Mouse (Mus musculus): Measurements from ENCODE around the gene Flnc.
"Not testable (repeated sequence)": the region's sequence is repeated elsewhere in the genome, so short reads cannot be mapped to it uniquely, and the experiment has no call there.

The Flnc gene

DNA sequence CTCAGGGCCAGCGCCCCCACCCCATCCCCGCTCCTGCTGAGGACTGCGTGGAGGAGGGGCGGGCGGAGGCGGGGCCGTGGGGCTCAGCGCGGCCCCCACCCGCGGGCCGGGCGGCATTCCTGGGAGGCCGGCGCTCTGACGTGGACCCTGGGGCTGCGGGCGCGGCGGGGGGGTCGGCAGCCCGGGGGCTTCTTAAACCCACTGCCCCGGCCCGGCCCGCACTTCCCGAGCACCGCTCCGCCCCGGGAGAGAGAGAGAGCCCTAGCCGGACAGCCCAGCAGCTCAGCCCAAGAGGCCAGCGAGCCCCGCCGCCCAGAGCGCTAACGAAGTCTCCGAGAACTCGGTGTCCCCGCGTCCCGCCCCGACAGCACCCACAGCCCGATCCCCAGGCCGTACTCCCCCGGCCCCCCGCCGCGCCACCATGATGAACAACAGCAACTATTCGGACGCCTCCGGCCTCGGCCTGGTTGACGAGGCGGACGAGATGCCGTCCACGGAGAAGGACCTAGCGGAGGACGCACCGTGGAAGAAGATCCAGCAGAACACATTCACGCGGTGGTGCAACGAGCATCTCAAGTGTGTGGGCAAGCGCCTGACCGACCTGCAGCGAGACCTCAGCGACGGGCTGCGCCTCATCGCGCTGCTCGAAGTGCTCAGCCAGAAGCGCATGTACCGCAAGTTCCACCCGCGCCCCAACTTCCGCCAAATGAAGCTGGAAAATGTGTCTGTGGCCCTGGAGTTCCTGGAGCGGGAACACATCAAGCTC lies at the start of gene Flnc:
TSS of gene Flnc (plus strand) at position 219 of the 766 bp plus-strand sequence.
- peak; percentile 88 for DNase-seq (ENCODE audit: low read depth)

DNA sequence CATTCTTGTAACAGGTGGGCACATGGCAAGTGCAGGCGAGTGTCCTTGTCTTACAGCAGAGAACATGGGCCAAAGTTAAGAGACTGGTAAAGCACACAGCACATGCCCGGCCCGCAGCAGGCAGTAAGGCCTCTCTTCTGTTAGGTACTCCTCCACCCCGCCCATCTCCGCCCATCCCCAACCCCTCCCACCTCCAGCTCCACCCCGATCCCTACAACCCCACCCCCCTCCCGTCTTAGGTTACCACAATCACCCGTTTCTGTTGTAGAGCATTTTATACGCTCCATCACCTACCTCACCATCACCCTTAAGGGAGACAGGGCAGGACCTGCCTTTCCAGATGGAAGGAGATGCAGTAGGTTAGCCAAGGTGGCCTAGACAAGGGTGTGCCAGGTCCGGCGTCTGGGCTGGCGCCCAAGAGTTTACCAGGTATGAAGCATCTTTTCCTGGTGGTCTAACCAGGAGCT lies 45.0 kb upstream of the Flnc start, which contains the start of gene Opn1sw:
TSS of gene Opn1sw (minus strand) at position 417 of the 467 bp plus-strand sequence.
- peak; percentile 91 for DNase-seq (ENCODE audit: low read depth)

DNA sequence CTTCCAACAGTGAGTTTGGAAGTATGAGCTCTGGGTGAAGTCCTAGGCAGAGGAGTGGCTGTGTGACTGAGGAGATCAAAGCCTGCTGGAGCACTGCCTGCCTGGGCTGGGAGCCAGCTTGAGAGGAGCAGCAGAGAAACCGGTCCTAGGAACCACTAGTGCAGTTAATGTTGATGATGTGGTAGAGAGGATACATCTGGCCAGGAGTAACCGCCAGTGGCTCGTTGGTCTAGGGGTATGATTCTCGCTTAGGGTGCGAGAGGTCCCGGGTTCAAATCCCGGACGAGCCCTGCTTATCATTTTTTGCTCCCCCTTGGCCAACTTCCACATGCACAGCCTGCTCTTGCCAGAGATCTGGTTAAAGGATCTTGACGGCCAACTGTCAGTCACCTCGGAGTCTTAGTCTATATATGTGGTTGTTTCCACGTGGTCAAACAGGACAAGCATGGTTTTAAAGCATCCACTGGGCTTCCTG lies 44.4 kb upstream of the Flnc start:
- peak; percentile 97 for DNase-seq (ENCODE audit: low read depth)

DNA sequence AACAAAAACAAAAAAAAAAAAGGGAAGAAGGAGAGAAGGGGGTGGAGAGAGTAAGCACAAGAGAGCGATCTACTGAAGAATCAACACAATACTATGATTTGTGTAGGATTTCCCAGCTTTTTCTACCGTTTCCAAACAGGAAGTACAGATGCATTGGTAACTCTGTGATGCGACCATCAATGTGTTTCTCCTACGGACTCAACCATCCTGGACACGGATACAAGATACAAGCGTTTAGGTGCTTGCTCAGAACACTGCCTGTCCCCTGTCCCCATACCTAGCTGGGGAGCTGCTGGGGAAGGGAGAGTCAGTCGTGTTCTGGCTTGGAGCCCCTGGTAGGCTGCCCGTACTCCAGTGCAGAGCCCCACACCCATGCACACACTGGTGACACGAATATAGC lies 43.6 kb upstream of the Flnc start:
- no peak for DNase-seq (ENCODE audit: low read depth)

DNA sequence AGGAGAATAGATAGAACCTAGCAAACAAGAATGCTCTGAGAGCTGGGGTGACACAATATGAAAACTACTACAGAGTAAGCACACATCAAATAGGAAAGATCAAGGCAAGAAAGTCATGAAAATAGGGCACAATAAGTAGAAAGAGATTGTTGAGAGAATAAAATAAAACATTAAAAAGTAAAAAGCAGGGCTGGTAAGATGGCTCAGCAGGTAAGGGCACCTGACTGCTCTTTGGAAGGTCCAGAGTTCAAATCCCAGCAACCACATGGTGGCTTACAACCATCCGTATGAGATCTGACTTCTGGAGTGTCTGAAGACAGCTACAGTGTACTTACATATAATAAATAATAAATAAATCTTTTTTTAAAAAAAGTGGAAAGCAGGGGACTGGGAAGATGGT lies 42.6 kb upstream of the Flnc start:
- not testable (repeated sequence) for DNase-seq (ENCODE audit: low read depth)

DNA sequence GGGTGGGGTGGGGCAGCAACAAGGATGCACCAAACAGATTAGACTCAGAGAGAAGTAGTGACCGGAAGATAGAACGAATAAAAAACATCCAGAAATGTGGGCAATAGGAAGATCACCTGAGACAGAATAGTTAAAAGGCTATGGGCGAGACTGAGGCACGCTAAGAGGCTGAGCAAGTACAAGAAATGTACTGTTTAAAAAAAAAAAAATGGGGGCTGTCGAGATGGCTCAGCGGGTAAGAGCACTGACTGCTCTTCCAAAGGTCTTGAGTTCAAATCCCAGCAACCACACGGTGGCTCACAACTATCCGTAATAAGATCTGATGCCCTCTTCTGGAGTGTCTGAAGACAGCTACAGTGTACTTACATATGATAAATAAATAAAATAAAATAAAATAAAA lies 41.8 kb upstream of the Flnc start:
- not testable (repeated sequence) for DNase-seq (ENCODE audit: low read depth)

DNA sequence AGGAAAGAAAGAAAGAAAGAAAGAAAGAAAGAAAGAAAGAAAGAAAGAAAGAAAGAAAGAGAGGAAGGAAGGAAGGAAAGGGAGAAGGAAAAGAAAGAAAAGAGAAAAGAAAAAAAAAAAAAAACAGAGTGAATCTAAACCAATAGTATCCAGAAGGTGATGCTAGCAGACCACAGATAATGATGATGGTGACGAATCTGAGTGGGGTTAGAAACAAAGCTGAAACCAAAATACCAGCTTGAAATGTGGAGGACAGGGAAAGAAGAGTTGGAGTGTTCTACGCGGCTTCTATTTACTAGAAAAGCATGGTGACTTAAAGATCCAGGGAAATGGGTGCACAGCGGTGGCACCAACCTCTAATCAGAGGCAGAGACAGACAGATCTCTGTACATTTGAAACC lies 41.3 kb upstream of the Flnc start:
- DNase-seq (ENCODE audit: low read depth): peak; percentile 69

DNA sequence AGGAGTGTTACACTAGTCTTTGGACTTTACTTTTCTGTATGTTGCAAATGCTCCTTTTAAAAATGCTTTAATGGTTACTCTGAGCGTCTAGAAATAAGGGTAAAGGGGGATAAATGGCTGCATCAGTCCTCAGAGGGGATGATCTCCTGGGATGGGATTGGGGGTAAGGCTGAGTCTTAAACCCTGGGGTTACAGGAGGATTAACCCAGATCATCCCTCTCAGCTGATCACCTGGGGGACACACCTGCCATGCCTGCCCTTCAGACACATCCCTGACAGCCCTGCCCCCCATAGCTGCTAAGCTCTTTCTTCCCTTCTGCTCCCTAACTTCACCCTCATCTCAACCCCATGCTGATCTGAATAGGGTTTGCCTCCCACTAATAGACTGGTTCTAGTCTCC lies 38.8 kb upstream of the Flnc start:
- no peak for DNase-seq (ENCODE audit: low read depth)

DNA sequence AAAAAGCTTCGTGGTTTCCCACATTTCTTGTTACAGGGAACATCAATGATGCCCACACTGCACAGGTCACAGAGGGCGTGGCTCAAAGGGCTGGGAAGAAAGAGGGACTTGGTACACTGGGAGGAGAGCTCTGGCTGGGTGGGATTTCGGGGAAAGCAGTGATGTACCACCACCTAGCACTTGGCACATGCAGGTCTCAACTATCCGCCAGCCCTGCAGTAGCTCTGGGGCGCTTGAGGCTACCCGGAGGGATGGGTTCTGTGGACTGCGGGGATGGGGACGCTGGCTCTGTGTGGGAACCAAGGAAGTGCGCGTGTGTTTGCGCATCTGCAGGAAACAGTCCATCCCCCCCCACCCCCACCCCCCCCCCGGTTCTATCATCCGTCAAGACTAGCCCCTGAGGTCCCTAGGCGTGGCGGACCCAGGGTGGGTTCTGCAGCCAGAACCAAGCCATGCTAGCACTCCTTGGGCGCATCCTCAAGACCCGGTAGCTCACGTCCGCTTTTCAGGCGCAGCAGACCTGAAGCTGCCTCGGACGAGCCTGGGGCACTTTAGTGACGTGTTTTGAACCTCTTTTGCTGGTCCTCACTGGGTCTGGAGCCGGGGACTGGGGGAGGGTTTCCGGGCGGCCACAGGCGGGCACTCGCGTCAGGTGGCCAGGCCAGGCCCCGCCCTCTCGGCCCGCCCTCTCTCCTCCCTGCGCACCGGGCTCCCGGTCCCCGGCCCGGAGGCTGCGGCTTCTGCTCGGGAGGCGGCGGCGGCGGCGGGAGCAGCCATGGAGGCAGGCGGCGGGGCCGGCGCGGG lies 36.9 kb upstream of the Flnc start, which contains the start of gene Ccdc136:
TSS of gene Ccdc136 (plus strand) at position 400 of the 804 bp plus-strand sequence.
- peak; percentile 87 for DNase-seq (ENCODE audit: low read depth)

DNA sequence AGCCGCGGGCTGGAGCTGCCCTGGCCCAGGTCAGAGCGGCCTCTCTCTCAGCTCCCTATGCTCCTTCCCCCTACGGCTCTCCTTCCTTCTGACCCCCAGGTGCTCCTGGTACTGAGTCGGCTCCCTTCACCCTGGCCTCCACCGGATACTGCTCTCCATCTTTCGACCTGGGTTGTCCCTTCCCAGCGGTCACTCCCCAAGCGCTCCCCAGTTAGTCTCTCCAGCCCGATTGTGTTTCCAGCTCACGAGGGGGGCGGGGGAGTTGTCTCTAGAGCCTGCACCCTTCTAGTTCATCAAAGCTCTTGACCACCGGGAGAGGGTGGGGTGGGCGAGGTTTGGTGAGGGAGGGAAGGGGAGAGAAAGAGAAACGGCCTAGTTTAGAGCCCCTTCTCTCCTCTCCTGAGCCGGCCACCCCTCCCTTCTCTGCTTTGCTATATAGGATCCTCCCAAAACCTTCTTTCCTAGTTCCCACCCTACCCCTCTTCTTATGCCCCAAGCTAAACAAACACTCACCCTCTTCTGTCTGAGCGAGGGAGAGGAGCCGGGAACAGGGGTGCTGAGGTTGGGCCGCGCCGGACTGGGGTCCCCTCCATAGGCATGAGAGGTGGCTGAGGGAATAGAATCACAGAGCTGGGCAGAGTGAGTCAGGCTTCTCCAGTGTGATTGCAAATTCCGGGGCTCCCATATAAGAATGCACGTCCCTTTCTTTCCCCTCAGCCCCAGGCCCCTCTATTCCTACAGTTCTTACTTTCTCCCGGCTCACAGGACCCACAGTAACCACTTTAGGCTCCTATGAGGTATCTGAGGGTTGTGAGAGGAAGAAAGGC lies 36.1 kb upstream of the Flnc start:
- DNase-seq (ENCODE audit: low read depth): no peak

DNA sequence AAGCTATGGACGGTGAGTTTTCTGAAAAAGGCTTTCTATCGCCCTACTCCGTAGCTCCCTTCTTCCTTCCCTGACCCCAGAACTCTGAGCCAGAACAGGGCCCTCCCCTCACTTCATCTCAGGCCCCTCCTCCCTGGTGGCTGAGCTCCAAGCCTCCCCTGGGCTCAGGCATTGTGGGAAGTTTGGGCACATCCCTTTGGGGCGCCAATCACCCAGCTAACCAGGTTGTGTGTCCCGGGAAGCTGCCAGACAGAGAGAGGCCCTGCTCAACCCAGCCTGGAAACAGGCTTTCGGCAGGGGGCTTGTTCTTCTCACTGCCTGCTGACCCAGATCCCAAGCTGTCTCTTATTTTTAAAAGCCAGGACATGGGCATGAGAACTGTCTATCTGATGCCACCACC lies 35.5 kb upstream of the Flnc start:
- DNase-seq (ENCODE audit: low read depth): no peak

DNA sequence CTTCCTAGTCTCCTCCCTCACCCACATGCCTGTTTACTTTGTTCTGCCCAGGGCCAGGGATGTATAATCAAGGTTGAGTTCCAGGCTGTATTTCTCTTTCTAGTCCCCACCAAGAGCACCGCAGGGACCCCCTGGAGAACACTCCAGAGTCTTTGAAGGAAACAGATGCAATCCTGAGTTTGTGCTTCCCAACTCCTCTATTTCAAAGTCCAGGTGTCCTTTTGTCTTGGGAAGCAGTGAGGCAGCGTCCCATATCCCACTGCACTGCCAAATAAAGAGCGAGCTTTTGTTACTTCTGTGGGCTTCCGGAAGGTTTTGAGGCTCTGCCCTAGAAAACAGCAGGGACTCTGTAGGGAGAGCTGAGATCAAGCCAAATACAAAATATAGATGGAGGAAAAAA lies 33.2 kb upstream of the Flnc start:
- no peak for DNase-seq (ENCODE audit: low read depth)

DNA sequence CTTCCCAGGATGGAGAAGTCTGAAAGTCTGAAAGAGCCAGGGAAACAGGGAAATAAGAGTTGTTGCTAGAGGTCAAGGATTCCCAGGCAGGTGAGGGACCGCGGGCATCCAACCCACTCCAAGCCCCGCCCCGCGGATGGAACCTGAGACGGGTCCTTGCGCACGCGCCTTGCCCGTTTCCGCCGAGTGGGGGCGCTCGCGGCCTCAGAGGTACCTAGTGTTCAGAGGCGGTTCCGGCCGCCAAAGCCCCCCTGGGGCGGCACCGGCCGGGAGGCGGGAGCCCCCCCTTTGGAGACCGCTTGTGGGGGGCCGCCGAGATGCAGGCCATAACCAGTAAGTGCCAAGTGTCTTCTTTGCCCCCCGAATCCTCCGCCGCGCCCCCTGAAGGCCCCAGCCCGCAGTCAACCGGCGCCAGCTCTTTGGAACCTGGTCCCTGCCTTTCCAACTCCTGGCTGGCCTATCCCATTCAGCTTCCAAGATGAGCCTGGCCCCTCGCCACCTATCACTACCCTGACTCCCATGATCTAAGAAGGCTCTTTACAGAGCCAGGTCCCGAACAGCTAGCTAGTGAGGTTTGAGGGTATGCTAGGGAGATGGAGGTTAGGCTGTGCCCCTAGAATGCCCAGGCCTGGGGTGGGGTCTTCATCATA lies 30.2 kb upstream of the Flnc start:
- DNase-seq (ENCODE audit: low read depth): no peak

DNA sequence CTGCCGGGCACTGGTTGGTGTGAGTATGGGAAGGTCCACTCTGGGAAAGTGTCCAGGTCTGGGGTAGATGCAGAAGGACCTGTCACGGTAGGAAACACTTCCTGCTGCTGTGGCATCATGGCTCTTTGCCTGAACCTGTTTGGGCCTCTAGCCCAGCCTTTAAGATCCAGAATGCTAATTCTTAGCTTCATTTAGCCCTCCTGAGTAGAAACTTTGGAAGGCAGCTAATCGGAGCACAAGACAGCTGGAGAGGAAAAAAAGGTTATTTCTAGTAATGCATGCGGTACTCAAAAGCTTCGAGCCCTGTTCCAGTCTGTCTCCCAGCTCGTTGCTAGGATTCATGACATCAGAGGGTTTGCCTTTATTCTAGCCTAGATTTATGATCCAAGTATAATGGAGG lies 26.6 kb upstream of the Flnc start:
- no peak for DNase-seq (ENCODE audit: low read depth)

DNA sequence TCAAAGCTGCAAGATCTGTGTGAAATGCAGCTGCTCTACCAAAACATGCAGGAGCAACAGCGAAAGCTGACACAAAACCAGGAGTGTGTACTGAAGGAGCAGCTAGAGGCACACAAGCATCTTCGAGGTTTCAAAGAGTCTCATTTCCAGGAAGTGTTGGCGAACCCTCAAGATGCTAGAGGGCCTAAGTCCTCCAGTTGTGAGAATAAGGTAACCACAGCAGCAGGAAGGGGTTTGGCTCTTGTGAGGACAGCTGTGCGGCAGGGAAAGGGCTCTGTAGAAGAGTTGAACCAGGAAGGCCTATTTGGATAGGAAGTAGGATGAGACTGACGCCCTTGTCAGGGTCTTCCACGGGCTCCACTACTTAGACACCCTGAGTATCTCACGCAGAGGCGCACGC lies 17.6 kb upstream of the Flnc start:
- peak; percentile 9 for DNase-seq (ENCODE audit: low read depth)

DNA sequence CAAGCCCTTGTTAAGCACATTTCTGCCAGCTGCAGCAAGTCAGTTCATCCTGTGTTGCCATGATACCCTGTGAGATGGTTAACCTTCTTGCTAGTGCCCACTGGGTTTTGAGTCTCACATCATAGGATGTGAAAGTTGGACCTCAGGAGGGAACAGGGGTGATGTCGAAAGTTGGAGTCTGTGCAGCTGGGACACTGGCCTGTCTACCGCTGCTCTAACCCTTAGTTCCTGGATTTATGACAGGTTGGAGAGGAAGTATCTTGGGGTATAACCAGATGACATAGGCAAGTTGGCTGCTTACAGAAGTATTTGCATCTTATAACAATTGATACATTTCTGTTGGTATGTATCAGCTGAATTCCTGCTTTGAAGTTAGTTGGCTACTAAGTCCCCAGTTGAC lies 12.5 kb upstream of the Flnc start:
- DNase-seq (ENCODE audit: low read depth): no peak

DNA sequence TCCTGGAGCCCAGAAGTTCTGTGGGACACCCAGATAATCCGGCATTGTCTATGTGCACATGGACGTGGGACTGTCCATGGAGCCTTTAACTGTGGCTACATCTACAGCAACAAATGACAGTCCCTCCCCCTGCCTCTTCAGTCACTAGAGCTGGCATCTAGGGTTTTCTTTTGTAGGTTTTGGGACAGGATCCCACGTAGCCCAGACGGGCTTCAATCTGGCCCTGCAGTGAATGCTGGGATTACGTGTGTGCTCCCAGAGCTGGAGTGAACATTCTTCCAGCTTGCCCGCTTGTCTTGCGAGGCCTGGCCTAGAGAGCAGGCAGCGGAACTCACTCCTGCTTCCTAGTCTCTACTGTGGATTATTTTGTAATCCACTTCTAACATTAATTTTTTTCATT lies 7.9 kb upstream of the Flnc start:
- DNase-seq (ENCODE audit: low read depth): no peak

DNA sequence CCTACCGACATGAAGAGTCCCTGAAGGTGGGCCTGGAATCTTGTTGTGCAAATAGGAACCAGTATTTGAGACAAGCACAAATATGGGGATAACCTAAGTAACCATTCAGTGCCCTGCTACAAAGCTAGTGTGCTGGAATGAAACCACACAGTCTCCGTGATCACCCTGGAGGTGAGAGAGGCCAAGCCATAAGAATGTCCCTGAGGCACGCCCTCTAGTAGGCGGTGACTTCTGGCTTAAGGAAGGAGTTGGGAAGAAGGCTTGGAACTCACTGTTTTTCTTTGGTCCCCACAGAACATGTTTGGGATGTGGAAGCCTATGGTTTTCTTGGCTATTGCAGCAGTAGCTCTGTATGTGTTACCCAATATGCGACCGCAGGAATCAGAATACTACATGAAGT lies 6.7 kb upstream of the Flnc start:
- no peak for DNase-seq (ENCODE audit: low read depth)

DNA sequence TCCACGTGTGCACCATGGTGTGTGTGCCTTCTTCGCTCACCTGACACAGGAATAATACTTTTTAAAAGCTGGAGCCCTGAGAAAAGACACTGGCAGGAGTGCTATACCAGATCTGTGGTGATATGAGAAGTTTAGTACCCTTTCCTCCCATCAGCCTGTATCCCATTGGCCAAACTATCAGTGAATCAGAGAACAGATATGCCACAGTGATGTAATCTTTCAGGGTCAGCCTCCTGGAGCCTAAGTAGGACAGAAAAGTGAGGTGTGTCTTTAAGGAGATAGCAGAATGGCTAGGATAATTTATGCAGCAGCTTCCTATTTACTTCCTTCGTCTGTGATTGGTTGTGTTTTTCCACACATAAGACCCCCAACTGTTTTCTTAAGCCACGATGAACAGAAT lies 4.9 kb upstream of the Flnc start:
- peak; percentile 39 for DNase-seq (ENCODE audit: low read depth)

DNA sequence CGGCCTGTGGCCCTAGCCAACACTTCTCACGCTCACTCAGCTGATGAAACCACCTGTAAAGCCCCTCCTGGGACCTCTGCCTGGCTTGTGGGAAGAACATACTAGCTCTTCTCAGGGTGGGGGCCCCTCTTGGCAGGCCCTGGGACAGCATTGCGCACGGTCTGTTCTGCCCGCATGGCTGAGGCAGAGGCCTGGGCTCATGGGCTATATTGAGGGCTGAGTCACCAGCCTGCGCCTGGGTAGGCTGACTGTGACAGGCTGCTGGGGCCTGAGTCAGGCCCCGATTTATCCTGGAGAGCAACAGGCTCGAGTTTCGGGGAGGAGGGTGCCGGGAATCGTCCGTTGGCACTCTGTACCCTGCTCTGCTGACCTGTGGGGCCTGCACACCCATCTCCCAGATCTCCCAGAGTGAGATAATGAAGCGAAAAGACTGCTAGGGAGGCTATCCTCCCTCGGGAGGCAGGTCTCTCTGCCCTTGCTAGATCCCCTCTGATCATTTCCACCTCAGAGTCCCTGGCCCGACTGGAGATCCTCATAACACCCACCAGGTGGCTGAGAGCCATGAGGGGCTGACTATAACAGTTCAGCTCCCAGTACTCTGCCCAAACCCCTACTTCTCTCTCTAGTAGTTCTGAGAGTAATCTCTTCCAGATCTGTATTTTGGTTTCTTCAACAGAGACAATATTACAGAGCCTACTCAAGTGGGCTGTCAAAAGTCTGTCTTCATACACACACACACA lies 2.2 kb upstream of the Flnc start:
- DNase-seq (ENCODE audit: low read depth): peak; percentile 91

DNA sequence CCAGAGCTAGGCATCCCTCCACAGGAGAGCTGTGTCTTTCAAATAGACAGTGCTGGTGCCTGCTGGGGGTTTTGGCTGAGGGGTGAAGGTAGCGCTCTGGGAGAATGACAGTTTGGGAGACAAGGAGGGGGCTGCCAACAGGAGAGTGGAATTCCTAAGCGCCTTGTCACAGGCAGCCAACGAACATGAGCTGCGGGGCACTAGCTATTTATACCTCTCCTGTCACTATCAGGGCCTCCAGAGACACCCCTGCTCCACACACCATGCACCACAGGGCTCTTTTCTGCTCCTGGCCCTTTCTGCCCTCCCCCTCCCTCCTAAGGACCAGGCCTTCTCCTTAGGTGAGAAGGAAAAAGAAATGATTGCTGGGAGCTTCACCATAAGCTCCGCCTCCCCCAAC lies 1.6 kb upstream of the Flnc start:
- peak; percentile 65 for DNase-seq (ENCODE audit: low read depth)

Data from NIH3T3 (cell line).